Mouse (Mus musculus): Measurements from ENCODE around the gene Evl.
"Not testable (repeated sequence)": the region's sequence is repeated elsewhere in the genome, so short reads cannot be mapped to it uniquely, and the experiment has no call there.

The Evl gene

DNA sequence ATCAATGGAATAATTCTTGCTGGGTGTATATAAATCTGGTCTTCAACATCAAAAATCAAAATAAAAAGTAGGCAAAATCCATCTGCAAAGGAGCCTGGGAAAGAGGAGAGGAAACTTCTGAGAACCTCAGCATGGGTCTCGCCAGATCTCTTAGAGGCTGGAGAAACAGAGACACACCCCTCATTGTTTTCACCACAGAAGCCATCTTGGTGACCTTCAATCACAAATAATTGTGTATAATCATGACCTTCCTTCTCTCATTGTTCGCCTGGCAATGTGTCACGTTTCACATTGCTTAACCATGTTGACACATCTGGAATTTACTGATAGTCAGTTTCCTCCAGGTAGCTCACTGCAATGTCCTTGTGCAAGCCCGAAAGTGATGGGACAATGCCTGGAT lies 158.0 kb downstream of the Evl start:
- in situ Hi-C loops (cut with MboI; ENCODE audit: low pct_unique_long_range_greater_than_20kb in 1 of 2, low sequenced_read_pairs in 2 of 2, unreplicated experiment in 1 of 2), result no loop called here

DNA sequence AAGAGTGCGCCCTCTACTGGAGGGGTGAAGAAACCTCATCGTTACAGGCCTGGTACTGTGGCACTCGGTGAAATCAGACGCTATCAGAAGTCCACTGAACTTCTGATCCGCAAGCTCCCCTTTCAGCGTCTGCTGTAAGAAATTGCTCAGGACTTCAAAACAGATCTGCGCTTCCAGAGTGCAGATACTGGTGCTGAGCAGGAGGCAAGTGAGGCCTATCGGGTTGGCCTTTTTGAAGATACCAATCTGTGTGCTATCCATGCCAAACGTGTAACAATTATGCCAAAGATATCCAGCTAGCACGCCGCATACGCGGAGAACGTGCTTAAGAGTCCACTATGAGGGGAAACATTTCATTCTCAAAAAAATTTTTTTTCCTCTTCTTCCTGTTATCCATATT lies 159.5 kb downstream of the Evl start:
- in situ Hi-C loops (cut with MboI; ENCODE audit: low pct_unique_long_range_greater_than_20kb in 1 of 2, low sequenced_read_pairs in 2 of 2, unreplicated experiment in 1 of 2), result not testable (repeated sequence)

DNA sequence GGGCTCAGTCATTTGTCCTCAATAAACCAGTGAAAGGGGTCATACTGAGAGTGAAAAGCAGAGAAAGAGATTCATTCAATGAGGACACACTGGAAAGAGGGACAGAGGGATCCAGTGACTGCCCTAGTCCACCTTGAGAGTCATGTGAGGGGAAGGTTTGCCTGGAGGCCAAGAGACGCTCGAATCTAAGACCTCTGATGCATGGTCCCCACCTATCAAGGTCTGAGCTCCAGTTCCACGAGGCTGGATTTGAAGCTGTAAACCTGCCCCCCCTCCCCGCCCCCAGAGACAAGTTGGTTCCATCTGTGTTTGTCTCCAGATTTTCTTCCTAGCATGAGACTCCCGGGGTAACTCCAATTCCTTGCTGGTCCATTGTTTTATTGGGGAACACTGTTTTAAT lies 161.3 kb downstream of the Evl start:
- in situ Hi-C loops (cut with MboI; ENCODE audit: low pct_unique_long_range_greater_than_20kb in 1 of 2, low sequenced_read_pairs in 2 of 2, unreplicated experiment in 1 of 2), result no loop called here

DNA sequence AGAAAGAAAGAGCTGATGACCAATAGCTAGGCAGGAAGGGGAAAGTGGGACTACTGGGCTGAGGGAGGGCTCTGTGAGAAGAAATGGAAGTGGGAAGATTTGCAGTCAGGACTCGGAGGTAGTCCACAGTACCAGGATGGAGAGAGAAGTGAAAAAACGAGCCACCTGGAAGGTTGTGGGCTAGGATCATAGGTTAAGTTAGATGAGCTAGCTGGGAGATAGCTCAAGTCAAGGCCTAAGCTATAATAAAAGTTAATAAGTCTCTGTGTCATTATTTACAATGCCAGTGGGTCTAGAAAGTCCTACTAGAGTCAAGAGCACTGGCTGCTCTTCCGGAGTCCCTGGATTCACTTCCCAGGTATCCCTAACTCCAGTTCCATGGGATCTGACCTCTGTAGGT lies 164.0 kb downstream of the Evl start:
- in situ Hi-C loops (cut with MboI; ENCODE audit: low pct_unique_long_range_greater_than_20kb in 1 of 2, low sequenced_read_pairs in 2 of 2, unreplicated experiment in 1 of 2), result no loop called here

DNA sequence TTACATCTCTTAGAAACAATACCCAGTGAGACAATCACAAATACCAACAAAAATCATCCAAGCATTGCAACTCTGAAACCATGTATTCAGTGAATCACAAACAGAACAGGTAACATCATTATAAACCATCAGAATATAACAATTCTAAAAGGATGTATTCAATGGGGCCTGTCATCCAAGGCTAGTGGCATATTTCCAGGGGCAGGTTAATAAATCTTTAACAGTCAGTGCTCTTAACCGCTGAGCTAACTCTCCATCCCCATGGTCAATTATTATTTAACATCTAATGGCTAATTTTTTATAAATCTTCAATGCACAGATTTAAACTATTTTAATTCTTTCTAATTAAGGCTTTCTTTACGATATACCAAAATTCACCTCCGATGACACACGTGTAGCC lies 167.9 kb downstream of the Evl start:
- in situ Hi-C loops (cut with MboI; ENCODE audit: low pct_unique_long_range_greater_than_20kb in 1 of 2, low sequenced_read_pairs in 2 of 2, unreplicated experiment in 1 of 2), result no loop called here

DNA sequence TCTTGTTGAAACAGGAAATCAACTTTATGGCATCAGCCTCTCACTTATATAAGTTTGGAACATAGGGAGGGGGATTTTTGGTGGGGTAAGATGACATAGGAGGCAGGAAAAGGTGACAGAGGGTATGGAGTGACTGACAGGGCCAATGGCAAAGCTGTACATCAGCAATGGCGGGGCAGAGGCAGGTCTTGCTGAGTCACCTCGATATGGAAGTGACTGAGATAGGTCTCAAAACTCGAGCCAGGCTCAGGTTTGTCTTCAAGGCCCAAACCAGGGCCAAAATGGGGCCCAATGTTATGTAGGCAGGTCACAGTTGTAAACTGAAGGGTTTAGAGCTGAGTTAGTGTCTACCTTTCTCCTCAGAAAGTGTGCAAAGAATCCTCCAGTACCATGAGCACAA lies 169.3 kb downstream of the Evl start:
- in situ Hi-C loops (cut with MboI; ENCODE audit: low pct_unique_long_range_greater_than_20kb in 1 of 2, low sequenced_read_pairs in 2 of 2, unreplicated experiment in 1 of 2), result no loop called here

DNA sequence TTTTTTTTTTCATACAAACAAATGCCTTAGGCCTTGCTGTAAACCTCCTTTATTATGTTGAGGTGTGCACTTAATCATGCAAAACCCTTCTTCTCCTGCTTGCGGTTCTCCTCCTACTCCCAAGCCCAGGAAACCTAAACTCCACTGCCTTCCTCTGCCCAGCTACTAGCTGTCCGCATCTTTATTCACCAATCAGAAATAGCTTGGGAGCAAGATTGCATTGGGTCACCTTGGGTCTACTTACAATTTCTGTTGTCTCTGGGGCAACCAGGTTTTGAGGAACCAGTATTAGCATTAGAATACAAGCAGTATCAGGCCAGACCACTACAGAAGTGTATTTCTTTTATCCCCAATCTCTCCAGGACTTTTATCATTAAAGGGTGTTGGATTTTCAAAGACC lies 179.9 kb downstream of the Evl start:
- in situ Hi-C loops (cut with MboI; ENCODE audit: low pct_unique_long_range_greater_than_20kb in 1 of 2, low sequenced_read_pairs in 2 of 2, unreplicated experiment in 1 of 2), result no loop called here

DNA sequence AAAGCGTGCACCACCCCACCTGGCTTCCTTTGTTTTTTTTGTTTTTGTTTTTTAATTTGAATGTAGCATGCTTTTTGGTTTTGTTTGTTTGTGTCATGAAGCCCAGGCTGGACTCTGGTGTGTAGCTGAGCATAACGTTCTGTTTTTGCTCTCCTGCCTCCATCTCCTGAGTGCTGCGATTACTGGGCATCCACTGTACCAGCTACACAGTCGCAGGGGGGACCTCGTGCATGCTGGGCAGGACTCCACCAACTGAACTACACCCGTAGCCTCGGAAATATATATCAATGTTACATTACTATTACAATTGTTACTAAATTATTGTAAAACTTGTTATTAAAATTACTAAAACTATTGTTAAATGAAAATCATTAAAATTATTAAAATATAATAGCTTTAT lies 183.3 kb downstream of the Evl start:
- in situ Hi-C loops (cut with MboI; ENCODE audit: low pct_unique_long_range_greater_than_20kb in 1 of 2, low sequenced_read_pairs in 2 of 2, unreplicated experiment in 1 of 2), result no loop called here
